Mouse (Mus musculus) embryonic fibroblast, embryonic 13.5 days (primary cell): ENCODE measurements around the gene Cluh.

Experiments
- CTCF ChIP-seq: IDR thresholded peaks from 2 replicates; pipeline ENCODE4 v1.5.1; 2011; ENCODE audit warnings: mild to moderate bottlenecking, control low read depth, low read length, moderate library complexity, borderline replicate concordance; ENCODE audit not compliant: insufficient read depth
- POLR2A ChIP-seq: IDR thresholded peaks from 2 replicates; pipeline ENCODE4 v1.6.1; 2011; ENCODE audit warnings: low read depth, mild to moderate bottlenecking, control low read depth, low read length, moderate library complexity

GRCm38 (mm10) chr11:74611437-74611836 lies 37.9 kb upstream of the Cluh start:
- TF ChIP-seq CTCF = no peak
- no peak for TF ChIP-seq POLR2A
